Mouse (Mus musculus): ENCODE measurements around the gene Idh2.

The Idh2 gene

GRCm38 (mm10) chr7:80115224-80115590 lies at the start of gene Idh2:
Gene Idh2 (minus strand): TSS chr7:80115392.
- peak; percentile 97 for DNase-seq

GRCm38 (mm10) chr7:80160945-80161306 lies 45.7 kb upstream of the Idh2 start:
- DNase-seq, result peak; percentile 93 to 96

GRCm38 (mm10) chr7:80160293-80160944 lies 45.2 kb upstream of the Idh2 start:
- peak; percentile 81 to 85 for DNase-seq

- no peak for DNase-seq
Measured at GRCm38 (mm10) chr7:80158496-80159268, 43.5 kb upstream of the Idh2 start.

- DNase-seq, result peak; percentile 83 to 86
Measured at GRCm38 (mm10) chr7:80156711-80157227, 41.6 kb upstream of the Idh2 start.

GRCm38 (mm10) chr7:80154689-80155088 lies 39.5 kb upstream of the Idh2 start:
- no peak for DNase-seq

- DNase-seq, result no peak
Measured at GRCm38 (mm10) chr7:80152756-80153155, 37.6 kb upstream of the Idh2 start.

GRCm38 (mm10) chr7:80152152-80152551 lies 37.0 kb upstream of the Idh2 start:
- peak in 1 of 2 experiments; percentile 52 for DNase-seq

- no peak for DNase-seq
Measured at GRCm38 (mm10) chr7:80149356-80149755, 34.2 kb upstream of the Idh2 start.

GRCm38 (mm10) chr7:80146077-80146476 lies 30.9 kb upstream of the Idh2 start:
- no peak for DNase-seq

GRCm38 (mm10) chr7:80144695-80145094 lies 29.5 kb upstream of the Idh2 start:
- no peak for DNase-seq

GRCm38 (mm10) chr7:80143331-80144273 lies 28.4 kb upstream of the Idh2 start:
- peak in 1 of 2 experiments; percentile 31 for DNase-seq

- peak; percentile 72 to 88 for DNase-seq
Measured at GRCm38 (mm10) chr7:80140815-80141214, 25.6 kb upstream of the Idh2 start.

GRCm38 (mm10) chr7:80138375-80138774 lies 23.2 kb upstream of the Idh2 start:
- no peak for DNase-seq

GRCm38 (mm10) chr7:80135173-80135532 lies 20.0 kb upstream of the Idh2 start:
- no peak for DNase-seq

GRCm38 (mm10) chr7:80134454-80135172 lies 19.4 kb upstream of the Idh2 start:
- DNase-seq, result peak; percentile 97 to 98

- peak; percentile 64 to 85 for DNase-seq
Measured at GRCm38 (mm10) chr7:80132541-80132940, 17.3 kb upstream of the Idh2 start.

- DNase-seq, result peak in 1 of 2 experiments; percentile 44
Measured at GRCm38 (mm10) chr7:80131315-80131714, 16.1 kb upstream of the Idh2 start.

GRCm38 (mm10) chr7:80130344-80131055 lies 15.3 kb upstream of the Idh2 start:
- peak; percentile 48 to 67 for DNase-seq

- DNase-seq, result peak; percentile 45 to 71
Measured at GRCm38 (mm10) chr7:80129278-80129677, 14.1 kb upstream of the Idh2 start.

GRCm38 (mm10) chr7:80123672-80124071 lies 8.5 kb upstream of the Idh2 start:
- DNase-seq, result no peak

GRCm38 (mm10) chr7:80123115-80123514 lies 7.9 kb upstream of the Idh2 start:
- DNase-seq, result no peak
